Mouse (Mus musculus) adrenal gland, postnatal 10 days (tissue): ENCODE results near the gene Rheb. TPM values are rescaled to one million over a fixed set of nuclear protein-coding genes. Genes with fewer than 3 reads are reported as not detected.
"Not testable (repeated sequence)": the region's sequence is repeated elsewhere in the genome, so short reads cannot be mapped to it uniquely, and the experiment has no call there.

Source experiments
- DNase-seq: peaks from one replicate; pipeline ENCODE4 v3.0.0; 2021; ENCODE audit warnings: mixed read lengths
- total RNA-seq, 2 experiments: library from RNA; stranded (reverse); gene quantifications; 2 replicates each; pipeline ENCODE4 v1.2.3; 2021

Gene Rheb
- total RNA-seq, 2 experiments from 2014 or later = 76.7 to 76.9 TPM

DNA sequence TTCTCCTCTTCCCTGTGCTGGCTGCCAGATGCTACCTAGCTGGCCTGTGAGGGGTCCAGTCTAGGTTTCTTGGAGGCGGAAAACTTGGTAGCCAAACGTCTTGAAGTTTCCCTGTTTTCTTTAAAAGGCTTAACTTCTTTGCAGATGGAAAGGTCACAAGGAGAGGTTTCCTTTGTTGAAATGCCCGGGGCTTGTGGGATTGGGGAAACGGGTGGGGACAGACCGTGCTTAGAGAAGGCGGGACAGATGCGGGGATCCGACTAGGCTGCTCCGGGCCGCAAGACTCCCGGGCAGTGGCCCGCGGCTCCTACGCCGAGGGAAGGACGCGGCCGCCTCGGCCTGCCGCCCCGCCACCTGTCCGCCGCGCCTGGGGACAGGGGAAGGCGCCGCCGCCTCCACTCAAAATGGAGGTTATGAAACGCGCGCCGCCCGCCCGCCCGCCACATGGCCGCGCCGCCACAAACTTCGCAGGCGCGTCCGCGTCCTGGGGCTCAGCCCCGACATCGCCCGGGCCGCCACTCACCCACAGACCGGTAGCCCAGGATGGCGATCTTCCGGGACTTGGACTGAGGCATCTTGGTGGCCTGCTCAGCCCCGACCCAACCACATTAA lies 656 bp downstream of the Rheb start:
- peak; percentile 67 for DNase-seq

DNA sequence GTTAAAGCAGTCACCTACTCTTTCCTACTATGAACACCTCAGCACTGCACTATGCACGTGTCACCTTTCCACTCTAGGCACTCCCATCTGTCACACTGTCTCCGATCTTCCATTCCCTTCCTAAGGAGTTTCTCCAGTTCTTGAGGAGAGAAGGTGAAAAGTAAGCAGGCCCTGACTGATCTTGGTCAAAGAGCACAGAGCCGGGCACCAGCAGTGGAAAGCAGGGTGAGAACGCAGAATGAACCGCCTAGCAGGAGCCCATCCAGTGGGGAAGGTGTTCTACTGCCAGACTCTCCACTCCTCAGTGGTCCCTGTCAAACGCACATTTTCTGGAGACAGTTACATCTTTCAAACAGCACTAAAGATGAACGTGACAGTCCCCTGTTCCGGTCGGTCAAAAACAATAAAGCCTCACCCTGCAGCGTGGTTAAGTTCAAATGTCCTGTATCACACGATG lies 1.4 kb downstream of the Rheb start:
- DNase-seq = peak; percentile 36

DNA sequence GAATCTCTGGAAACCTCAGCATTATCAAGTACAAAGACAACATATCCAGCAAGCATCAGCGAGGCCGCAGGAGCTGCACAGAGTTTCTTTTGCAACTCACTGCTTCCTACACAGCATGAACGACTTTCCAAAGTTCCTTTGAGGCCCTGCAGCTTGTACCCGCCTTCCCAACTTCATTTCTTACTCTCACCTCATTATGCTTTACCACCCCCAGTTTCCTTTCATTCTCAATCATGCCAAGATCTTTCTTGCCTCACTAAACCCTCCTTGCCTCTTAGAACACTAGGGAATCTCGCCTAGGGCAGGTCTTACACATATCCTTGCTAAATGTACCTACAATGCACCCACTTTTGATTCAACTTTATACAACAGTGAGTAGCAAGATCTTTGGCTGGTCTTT lies 7.9 kb downstream of the Rheb start:
- DNase-seq = no peak

DNA sequence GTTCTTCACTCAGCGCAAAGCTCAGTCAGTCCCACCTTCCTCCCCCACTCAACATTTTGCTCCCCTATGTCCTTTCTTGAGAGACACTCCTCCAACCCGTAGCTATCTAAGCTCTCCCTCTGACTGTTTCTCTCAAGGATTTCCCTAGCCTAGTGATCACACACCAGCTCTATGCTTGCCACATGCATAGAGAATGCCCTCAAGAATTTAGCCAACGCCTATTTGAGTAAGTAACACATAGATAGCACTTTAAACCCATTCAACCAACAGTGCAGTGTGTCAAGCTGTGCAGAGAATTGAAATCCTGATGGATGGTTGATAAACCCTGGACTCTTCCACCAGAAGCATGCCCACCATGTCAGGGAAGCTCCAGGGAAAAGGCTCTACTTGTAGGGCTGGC lies 10.5 kb downstream of the Rheb start:
- DNase-seq = no peak

DNA sequence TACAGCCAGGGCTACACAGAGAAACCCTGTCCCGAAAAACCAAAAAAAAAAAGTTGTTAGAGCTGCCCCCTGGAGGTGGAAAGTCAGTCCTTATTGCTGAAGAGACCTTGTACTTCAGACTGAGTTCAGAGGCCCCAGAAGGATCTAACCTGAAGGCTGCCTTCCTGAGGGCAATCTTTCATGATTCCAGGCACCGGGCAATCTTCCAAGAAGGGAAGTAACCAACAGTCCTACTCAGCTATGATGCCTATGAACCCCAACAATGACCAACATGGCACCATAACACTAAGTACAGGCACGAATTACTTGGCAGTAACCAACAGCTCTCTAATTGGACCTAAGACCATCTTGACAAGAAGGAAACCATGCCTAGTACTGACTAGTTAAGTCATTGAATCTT lies 14.0 kb downstream of the Rheb start:
- DNase-seq = no peak

DNA sequence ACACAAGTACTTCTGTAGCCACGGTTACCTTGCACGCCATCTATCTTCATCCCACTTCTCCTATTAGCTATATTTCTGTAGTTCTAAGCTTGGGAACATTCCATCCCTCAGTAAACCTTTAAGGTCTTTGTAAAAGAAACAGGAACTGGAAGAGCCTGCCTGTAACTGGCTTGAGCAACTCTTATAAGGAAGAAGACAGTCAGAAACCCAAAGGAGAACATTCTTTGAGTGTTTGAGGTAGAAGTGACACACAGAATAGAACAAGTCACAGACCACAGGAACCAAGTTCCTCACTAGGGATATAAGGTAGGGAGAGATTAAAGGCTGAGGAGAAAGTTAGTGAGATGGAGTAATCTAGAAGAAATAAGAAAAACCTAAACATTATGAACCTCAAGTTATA lies 15.3 kb downstream of the Rheb start:
- no peak for DNase-seq

DNA sequence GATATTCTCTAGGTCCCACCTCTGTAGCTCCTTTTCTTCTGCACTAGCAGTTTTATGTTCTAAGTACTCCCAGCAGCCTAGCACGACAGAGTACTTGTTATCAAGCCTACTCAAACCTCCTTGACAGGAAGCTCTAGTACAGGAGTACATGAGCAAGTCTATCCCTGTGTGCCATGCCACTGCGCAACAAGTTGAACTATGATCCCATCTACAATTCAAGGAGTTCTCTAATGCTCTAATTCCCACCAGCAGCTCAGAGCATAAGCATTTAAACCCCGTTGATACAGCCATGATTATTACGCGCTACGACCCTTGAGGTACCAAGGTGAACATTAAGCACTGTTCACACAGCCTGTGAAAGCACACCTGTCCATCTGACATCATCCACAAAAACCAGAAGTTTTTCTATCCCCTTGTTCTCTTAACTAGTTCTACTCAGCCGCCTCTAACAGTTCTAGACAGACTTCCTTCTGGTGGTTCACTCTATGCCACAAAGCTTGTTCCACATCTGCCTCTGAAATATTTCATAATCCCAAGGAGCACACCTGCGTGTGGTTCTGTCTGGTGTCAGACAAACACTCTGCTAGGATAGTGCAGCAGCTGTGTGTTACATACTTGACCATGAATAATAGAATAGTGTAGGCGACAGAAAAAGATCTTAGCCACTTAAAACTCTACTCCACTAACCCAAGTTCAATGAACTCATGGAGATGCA lies 16.2 kb downstream of the Rheb start:
- DNase-seq = no peak

DNA sequence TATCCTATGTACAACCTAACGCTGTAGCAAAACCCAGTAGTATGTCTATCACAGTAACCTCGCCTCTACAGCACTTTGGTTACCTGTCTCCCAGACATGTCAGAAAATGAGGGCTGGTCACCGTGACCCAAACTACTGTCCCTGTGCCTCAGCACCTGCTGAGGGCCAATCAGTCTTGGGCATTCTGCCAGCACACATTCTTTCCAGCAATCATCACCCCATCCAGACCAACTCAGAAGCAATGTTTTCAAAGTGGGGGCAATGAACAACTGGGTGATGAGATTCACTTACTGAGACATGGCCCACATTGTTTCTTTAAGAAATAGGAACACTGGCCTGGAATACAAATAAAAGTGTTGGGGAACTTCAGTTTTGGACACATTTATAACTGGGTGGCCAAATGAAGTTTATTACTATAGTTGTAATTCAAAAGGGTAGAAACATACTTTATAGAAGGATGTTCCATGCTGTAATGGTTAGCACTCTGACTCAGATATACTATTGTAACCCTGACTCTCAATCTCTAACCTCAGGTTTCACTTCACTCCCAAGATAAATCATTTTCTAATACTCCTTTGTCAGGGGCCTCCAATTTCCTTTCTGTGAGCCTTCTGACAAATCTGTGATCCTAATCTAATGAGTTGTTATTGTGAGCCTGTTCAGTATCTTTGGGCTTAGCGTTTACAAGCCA lies 16.9 kb downstream of the Rheb start:
- DNase-seq = no peak

DNA sequence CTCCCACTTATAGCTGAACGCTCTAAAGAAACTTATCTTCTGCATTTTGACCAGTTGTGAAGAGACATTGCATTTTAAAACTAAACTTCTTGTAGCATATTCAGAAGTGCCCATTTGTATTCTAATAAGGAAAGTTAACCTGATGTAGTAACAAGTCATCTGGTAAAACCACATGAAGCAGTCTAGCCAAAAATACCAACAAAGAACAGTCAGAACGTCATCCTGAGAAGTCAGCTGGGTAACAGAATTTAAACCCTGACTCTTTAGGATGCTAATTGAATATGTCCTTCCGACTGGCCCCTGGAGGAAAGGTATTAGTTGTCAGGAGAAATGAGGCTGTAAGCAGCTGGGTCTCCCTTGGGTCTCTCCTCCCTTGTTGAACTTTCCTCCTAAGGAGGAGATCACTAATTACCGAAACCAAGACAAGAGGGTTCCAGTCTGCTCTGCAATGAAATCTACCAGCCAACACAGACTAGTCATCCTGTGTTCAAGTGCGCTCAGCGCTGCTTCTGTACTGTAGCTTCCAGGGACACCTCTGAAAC lies 18.5 kb downstream of the Rheb start:
- no peak for DNase-seq

DNA sequence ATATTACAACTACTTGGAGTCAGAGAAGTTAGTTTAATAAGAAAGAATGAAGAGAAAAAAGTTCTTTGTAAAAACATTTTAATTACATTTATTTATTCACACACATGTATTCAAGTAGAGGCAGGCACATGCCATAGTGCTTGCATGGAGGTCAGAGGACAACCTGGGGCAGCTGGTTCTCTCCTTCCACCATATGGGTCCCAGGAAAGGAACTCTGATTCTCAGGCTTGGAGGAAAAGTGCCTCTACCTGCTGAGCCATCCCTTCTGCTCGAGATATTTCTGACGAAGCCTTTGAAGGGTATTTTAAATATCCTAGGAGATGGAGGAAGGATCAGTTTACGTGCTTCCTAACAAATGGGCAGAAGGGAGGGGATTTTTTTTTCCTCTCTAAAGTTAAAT lies 19.6 kb downstream of the Rheb start:
- DNase-seq = no peak

DNA sequence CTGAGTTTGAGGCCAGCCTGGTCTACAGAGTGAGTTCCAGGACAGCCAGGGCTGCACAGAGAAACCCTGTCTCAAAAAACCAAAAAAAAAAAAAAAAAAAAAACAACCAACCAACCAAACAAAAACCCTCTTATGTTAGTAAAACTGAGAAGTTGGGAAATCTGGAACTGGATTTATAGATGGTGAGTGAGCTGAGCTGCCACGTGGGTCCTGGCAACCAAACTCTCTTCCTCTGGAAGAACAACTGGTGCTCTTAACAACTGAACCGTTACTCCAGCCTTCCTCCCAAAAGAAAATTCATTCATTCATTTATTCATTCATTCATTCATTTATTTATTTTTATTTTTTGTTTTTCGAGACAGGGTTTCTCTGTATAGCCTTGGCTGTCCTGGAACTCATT lies 20.2 kb downstream of the Rheb start:
- not testable (repeated sequence) for DNase-seq

DNA sequence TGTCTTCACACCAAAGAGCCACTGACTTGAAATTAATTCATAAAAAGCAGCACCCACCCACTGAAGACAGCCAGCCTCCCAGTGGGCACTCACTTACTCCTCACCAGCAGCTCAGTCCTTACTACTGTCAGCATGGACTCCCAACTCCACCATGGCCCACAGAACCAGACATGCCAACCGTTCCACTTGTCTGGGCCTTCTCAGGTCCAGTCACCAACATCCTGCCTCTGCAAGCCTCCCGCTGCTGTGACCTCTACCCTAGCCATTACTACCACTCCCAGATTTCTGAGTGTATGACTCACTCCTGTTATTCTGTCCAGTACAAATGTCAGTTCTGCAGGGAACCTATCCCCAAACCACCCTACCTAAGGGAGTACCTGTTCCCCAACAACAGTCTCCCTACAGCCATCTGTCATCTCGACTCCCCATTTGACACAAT lies 21.0 kb downstream of the Rheb start:
- DNase-seq = peak; percentile 27

DNA sequence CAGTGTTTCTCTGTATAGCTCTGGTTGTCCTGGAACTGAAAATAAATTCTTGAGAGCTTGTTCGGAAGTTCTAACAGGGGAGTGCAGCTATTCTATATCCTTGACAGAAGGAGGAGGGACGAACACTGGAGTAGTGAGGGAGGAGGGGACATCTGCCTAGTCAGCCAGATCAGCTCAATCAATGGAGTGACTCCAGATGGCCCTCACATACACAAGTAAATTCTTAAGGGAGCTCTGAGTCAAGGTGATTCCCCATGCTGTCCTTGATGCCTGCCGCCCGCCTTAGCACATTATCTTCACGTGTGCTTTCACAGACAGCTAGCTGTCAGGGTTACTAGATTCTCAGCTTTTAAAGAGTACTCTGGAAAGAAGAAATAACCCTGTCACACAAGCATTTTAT lies 21.8 kb downstream of the Rheb start:
- DNase-seq = no peak

DNA sequence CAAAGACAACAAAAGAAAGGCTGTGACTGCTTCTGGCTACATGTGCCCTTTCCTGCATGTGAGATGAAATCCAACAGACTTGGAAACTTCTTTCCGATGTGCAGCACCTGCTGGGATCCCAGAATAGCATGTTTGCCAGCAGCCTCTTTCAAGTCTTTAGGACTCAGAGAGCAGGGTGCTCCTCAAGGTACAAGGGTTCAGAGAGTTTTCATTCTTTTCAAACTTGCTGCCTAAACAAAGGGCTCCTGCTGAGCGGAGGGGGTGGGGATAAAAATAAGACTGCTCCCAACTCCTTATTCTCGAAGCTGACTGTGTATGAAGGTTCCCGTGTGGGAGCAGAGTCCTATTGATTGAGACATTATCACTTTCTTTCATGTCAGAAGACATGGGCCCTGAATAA lies 25.2 kb downstream of the Rheb start:
- no peak for DNase-seq

DNA sequence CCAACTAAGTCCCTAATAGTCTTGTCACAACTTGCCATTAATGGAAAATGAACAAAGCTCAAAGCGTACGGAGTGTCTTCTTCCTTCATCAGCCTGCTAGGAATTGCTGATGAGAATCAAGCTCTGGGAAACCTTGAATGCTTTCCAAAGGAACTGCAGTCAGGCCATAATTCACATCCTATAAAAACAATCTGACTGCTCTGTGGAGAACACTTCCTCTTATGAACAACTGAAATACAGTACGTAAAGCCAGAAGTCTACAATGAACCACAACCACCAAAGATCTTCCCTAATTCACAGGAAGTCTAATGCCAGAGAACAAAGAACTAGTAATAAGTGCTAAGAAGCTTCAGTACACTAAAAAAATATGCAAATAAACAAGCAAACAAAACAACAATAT lies 28.5 kb downstream of the Rheb start:
- peak; percentile 24 for DNase-seq

DNA sequence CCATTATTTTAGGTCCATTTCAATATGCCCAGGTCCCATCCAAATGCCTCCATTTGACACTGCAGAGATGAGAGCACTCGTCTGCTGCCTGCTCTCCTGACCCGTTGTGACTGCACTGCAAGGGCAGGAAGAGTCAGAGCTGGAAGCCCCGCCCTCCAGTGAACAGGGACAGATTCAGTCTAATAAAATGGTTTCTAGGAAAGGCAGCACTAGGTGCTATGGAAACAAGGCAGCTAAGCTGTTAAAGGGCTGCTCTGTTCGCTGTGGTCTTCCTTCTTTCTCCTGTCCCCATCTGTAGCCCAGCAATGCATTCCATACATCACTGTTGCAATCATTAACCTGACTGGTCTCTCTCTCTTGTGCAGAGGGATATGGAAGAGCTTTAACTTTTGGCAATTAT lies 29.4 kb downstream of the Rheb start:
- peak; percentile 60 for DNase-seq

DNA sequence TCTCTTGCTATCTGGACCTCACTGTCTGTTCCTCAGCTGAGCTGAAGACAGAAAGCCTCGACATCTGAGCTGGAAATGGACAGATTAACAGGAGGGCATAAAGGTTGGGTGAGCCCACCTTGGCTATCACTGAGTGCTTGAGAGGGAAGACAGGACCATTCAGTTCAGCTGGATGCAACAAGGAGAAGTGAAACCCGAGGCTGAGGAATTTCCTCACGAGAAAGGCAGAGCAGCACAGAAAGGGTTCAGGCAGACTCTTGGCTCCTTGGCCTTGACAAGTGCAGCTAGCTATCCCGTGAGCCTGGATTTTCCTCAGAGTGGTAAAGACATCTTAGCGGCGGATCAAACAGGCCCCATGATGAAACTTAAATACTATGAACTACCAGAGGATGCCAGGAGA lies 37.2 kb downstream of the Rheb start:
- no peak for DNase-seq

DNA sequence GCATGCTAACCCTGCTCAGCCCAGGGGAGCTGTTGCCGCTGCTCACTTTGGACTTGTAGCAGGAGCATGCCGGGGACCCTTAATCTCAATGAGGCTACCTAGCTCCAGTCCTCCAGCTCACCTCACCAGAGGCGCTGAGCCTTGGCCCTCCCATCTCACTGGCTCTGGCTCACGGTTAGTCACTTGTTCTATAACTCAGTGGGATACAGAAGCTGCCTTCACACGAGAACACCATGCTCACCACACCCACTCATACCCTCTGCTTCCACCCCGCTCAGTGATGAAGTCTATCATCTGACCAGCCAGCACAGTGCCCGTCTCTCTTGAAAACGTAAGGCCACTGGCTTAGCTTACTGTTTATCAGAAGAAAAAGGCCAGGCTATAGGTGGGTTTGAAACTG lies 37.8 kb downstream of the Rheb start:
- DNase-seq = no peak

DNA sequence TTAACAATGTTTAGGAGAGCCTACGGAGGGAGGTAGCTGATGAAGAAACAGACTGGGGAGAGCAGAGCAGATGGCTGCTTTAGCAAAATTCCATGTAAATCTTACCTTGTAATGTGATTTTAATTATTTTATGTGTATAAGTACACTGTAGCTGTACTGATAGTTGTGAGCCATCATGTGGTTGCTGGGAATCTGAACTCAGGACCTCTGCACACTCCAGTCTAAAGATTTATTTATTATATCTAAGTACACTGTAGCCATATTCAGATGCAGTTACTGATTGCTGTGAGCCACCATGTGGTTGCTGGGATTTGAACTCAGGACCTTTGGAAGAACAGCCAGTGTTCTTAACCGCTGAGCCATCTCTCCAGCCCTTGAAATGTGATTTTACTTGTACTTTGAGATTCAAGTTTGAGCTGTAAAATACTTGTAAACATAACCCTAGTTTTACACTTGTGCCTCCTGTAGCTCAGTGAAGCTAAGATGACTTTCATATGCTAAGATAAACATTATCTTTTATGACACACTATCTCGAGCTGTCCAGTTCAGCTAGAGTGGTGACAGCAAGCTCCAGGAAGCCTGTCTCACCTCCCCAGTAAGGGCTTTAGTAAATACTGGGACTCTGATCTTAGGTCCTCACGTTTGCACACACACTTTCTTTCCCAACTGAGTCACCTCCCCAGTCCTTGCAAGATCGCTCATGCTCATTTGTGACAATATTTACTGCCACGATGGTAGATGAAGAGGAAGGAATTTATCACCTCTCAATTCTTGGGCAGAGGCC lies 40.4 kb downstream of the Rheb start:
- no peak for DNase-seq

DNA sequence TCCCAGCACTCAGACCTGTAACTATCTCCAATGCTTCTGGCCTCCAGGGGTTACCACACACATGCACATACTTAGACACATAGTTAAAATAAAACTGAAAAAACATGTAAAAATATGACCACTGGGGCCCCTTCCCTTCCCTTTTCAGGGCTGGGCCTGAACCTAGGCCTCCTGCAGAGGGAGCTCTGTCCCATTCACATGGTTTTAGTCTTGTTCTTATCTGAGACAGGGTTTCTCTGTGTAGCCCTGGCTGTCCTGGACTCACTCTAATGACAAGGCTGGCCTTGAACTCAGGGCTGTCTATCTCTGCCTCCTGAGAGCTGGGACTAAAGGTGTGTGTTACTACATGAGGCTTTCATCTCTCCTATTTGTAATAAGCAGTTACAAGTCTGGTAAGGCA lies 42.0 kb downstream of the Rheb start:
- peak; percentile 28 for DNase-seq

DNA sequence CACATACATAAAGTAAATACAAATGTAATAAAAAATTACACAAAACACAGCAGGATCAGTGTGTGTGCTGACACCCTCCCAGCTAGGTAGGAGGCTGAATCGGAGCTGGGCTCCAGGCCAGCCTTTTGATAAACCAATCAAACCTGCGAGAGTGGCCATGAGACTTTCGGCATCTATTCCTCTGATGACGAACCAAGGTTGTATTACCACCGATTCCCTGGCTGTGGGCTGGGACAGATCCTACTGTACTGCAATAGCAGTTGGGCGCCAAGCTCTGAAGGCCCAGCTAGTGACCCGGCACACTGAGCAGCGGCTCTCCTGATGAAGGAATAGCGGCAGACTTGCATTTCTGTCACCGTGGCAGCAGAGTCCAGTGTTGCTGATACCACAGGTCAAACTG lies 43.8 kb downstream of the Rheb start:
- peak; percentile 49 for DNase-seq

DNA sequence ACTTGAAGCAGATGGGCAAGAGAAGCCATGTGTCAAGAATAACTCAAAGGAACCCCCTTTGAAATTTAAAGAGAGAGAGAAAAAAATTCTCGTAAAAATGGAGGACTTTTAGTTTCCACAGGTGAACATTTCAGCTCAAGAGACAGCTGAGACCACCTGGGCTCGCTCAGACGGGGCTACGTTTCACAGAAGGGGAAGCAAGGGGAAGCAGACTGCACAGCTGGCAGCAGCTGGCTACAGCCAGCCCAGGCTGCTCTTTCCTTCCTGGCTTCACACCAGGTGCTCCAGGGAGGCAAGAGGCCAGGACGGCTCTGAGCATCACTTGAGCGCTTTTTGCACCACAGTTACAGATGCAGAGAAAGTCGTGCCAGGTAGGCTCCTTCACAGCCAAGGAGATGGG lies 44.6 kb downstream of the Rheb start:
- DNase-seq = no peak

DNA sequence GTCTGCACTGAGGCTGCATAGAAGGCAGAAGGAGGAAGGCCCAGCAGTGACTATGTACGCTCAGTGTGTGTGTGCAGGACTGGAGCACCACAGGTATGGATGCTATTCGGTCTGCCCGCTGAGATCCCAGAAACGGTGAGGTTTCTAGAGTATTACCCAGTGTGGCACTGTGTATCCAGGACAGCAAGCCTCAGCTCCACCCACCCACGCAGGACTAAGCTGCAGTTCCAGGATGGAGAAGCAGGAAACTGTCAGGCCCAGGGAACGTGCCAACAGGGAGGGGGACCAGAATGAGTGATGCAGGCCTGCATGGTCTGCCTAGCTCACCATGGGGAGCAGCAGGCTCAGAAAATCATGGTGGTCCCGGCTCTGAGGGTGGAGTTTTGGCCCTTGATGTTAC lies 49.5 kb downstream of the Rheb start:
- DNase-seq = no peak
